Mouse (Mus musculus) embryonic stem cell, embryonic (primary cell): ENCODE data around the gene Bclaf1.

ENCODE experiments used
- CTCF ChIA-PET, 4 experiments: fragments of 300-600 bp in 2 of 4; fragments of 350-600 bp in 2 of 4; sonication (Branson Sonifier 250); formaldehyde crosslinking; loops; one replicate each; lab custom pipeline; 2022; ENCODE audit warnings: inconsistent platforms in 2 of 4; lab: Charles Lee
- POLR2A ChIA-PET, 4 experiments: fragments of 300-600 bp in 2 of 4; fragments of 350-600 bp in 2 of 4; sonication (Branson Sonifier 250); formaldehyde crosslinking; loops; one replicate each; lab custom pipeline; 2022; ENCODE audit warnings: antibody characterized with exemption in 4 of 4, inconsistent platforms in 1 of 4; lab: Charles Lee

Bclaf1 gene

DNA sequence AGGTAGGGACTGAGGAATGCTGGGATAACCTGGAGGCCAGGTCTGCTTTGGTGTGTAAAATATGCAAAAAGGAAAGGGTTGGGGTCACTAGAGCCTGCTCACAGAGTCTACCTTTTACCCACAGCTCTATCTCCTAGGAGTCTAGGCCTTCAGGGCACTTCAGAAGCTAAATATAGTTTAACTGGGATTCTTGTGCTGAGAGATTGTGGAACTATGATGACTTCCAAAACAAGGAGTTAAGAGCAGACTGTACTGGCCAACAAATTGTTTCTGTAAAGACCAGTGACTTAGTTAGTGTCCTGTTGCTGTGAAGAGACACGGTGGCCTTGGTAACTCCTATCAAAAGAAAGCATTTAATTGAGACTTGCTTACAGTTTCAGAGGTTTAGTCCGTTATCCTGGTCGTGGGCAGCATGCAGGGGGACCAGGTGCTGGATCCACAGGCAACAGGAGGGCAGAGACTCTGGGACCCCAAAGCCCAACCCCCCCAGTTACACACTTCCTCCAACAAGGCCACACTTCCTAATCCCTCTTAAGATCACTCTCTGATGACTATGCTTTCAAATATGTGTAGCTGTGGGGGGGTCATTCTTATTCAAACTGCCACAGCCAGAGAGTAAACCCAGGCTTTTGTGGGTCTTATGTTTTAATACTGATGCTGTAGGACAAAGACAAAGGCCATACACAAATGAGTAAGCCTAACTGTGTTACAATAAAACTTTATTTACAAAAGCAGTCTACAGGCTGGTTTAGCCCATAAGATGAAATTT, 13.9 kb upstream of the Bclaf1 start:
- ChIA-PET POLR2A (interaction anchor here in 3 of 4 experiments (0.6 to 4.7 kb wide), 5 partner anchors 8 to 72 kb away, joined by 3 to 39 read pairs (median 3); partner anchors contain the start of gene Bclaf1 (in 3 of the 3)), CTCF (interaction anchor here in 1 of 4 experiments (1.4 kb wide), 1 partner anchor 9 kb away, joined by 4 read pairs; no protein-coding TSS in a partner anchor)

DNA sequence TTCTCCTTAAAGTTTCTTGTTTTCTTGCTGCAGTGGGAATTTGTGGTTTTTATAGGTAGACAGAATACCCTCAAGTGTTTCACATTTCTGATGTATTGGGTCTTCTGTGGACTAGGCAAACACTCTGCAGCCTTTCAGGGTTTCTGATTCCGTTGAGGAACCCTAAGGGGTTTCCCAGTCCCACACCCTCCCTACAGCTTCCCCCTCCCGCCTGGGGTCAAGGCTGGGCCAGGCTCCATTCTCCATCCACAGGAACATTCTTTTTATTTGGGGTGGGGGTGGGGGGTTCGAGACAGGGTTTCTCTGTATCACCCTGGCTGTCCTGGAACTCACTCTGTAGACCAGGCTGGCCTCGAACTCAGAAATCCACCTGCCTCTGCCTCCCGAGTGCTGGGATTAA, 13.2 kb upstream of the Bclaf1 start:
- CTCF ChIA-PET: interaction anchor here in 1 of 4 experiments (1.4 kb wide), 1 partner anchor 9 kb away, joined by 4 read pairs; no protein-coding TSS in a partner anchor
- POLR2A ChIA-PET: interaction anchor here (0.6 to 4.7 kb wide), 6 partner anchors 9 to 72 kb away, joined by 3 to 39 read pairs (median 6); partner anchors contain the start of gene Bclaf1 (in 3 of the 4)

DNA sequence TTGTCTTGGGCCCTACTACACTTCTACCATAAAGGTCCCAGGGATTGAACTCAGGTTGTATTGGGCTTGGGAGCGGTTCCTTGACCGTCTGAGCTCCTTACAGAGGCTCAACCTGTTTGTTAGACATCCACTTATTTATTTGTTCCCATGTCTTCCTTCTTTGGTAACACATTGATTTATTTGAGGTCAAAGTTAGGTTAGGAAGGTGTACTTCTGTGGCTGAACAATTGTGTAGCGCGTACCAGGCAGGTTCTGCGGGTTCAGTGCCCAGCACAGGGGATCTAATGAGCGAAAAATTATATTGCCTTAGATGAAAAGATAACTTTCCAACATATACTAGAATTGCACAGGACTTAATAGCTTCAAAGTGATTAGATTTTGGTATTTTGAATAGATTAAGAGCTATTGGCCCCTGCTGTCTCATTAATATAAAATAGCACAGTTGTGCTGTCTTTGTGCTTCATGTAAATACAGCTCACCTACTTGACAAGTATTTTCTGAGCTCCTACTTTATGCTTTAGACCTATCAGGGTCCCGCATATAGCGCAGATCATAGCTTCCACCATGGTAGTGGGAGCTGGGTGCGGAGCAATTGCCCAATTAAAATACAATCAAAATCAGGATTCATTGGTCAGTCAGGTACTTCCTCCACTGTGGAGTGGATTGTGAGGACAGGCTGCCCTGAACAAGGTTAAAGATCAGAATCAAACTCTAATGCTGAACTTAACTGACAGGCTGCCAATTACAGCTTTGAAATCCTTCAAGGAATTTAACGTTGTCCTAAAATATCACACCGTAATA, 1.1 kb upstream of the Bclaf1 start:
- ChIA-PET POLR2A (interaction anchor here (0.7 to 18.8 kb wide), 43 partner anchors 10 to 719 kb away, joined by 3 to 290 read pairs (median 5); partner anchors contain the start of genes Map7 (in 2 of the 4), Mtfr2 (in 2 of the 4), Ahi1 (in 1 of the 4) and Ifngr1 (in 1 of the 4)), CTCF (interaction anchor here in 3 of 4 experiments (1.0 to 1.7 kb wide), 5 partner anchors 14 to 37 kb away, joined by 3 to 6 read pairs (median 3); partner anchors contain the start of gene Mtfr2 (in 1 of the 3))

DNA sequence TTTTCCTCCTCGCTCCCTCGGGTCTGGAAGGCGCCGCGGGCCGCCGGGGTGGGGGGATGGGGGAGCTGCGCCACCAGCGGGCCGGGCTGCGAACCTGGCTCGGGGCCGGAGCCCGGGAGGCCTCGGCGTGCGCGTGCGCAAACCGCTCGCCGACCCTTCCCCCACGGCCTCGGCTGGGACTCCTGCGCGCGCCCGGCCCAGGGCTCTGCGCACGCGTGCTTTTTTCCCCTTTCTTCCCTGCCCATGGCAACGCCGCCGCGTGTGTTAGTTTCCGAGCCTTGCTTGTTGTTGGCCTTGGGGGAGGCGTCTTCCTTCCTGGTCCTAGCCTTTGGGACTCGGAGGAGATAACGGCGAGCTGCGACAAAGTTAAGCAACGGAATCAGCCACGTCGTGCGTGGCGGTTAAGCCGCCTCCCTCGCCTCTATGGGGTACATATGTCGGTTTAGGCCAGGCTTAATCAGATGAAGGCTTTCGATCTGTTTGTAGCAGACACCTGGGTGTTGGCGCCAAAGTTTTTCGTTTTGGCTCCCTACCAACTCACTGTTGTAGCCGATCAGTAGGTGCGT, 550 bp downstream of the Bclaf1 start:
- ChIA-PET POLR2A (interaction anchor here (0.6 to 18.8 kb wide), 79 partner anchors 8 to 1666 kb away, joined by 3 to 290 read pairs (median 4); partner anchors contain the start of genes Ahi1 (in 2 of the 4), Map7 (in 2 of the 4), Mtfr2 (in 2 of the 4) and Ifngr1 (in 1 of the 4)), CTCF (interaction anchor here in 2 of 4 experiments (0.7 to 1.6 kb wide), 2 partner anchors 15 to 17 kb away, joined by 3 to 4 read pairs; no protein-coding TSS in a partner anchor)

DNA sequence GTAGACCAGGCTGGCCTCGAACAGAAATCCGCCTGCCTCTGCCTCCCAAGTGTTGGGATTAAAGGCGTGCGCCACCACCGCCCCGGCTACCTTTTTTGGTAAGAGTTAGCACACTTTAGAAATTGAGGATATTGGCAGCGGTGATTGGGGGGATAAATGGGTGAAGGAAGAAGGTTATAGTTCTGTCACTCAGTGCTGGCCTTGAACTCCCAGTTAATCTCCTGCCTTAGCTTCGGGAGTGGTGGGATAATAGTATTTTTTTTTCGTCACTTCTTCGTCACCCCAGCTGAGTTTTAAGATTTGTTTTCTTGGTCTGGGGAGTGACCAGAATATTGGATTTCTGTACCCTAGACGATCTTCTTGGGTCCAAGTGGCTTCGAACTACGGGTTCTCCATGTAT, 1.2 kb downstream of the Bclaf1 start:
- POLR2A ChIA-PET: interaction anchor here (0.7 to 18.8 kb wide), 41 partner anchors 9 to 778 kb away, joined by 3 to 290 read pairs (median 5); partner anchors contain the start of genes Ahi1 (in 2 of the 4), Mtfr2 (in 2 of the 4) and Map7 (in 1 of the 4)
- CTCF ChIA-PET: interaction anchor here in 1 of 4 experiments (3.1 kb wide), 1 partner anchor 23 kb away, joined by 9 read pairs; no protein-coding TSS in a partner anchor

DNA sequence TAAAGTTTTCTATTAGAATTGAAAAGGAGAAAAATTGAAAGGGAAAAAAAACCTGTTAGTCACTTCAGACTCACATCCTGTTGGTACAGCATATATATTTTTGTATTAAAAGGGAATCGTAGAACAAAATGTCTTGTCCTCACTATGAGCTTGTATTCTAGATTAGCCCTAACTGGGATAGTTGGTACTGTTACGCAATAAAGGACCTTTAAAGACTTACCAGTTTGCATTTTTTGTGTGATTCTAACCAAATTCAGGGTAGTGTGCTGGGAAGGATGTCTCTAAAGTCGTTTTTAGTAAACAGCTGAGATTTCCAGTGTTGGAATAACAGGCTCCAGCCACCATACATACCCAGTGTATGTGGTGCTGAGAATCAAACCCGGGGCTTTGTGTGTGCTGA, 1.7 kb downstream of the Bclaf1 start:
- ChIA-PET POLR2A (interaction anchor here (0.7 to 18.8 kb wide), 24 partner anchors 8 to 639 kb away, joined by 3 to 290 read pairs (median 6); partner anchors contain the start of genes Mtfr2 (in 3 of the 4) and Ahi1 (in 1 of the 4)), CTCF (interaction anchor here (0.6 to 3.1 kb wide), 4 partner anchors 24 to 410 kb away, joined by 3 to 9 read pairs (median 4); no protein-coding TSS in a partner anchor)

DNA sequence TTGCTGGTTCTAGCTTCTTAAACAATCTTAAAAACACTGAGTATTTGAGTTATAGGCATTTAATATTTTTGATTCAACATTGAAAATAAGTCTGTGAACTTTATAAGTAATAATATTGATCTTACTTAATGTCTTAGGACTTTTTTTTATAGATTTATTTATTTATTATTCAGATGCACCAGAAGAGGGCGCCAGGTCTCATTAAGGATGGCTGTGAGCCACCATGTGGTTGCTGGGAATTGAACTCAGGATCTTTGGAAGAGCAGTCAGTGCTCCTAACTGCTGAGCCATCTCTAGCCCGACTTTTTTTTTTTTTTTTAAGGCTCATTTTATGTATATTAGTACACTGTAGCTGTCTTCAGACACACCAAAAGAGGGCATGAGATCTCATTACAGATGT, 2.5 kb downstream of the Bclaf1 start:
- CTCF ChIA-PET: interaction anchor here (0.6 to 3.1 kb wide), 8 partner anchors 9 to 411 kb away, joined by 3 to 9 read pairs (median 5); partner anchors contain the start of gene Mtfr2 (in 1 of the 4)
- POLR2A ChIA-PET: interaction anchor here (0.6 to 18.8 kb wide), 21 partner anchors 7 to 1514 kb away, joined by 3 to 290 read pairs (median 4); partner anchors contain the start of genes Mtfr2 (in 3 of the 4) and Map7 (in 1 of the 4)

DNA sequence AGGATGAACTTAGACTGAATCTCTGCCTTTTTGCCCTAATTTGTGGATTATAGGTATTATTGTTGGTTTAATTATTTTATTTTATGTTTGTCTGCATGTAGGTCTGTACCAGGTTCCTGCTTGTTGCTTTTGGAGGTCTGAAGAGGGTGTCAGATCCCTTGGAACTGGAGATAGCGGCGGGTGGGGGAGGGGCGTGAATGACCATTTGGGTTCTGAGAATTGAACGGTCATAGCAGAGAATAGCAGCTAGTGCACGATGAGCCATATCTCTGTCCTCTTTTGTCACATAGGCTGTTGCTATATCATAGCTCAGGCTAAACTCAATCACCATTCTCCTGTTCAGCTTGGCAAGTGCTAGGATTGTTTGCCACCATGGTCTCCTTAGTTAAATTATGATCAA, 5.2 kb downstream of the Bclaf1 start:
- ChIA-PET POLR2A (interaction anchor here in 3 of 4 experiments (0.6 to 18.8 kb wide), 9 partner anchors 9 to 42 kb away, joined by 3 to 290 read pairs (median 4); partner anchors contain the start of gene Mtfr2 (in 2 of the 3)), CTCF (interaction anchor here in 1 of 4 experiments (0.5 kb wide), 1 partner anchor 9 kb away, joined by 3 read pairs; no protein-coding TSS in a partner anchor)

DNA sequence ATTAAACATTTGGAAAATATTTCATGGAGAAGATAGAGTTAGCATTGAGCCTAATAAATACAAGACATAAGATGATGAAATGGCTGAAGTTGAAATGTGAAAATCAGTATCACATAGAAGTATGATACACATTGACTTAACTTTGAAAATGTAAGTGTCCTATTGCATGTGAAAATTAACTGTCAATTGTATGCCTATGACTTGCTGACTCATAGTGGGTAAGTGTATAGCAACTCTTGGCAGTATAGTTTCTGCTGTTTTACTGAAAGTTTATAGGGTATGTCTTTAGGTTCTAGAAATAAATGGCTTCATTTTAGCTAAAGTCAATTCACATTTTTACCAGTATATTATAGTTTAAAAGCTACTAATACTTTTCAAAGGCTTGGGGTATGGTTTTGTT, 14.0 kb downstream of the Bclaf1 start:
- POLR2A ChIA-PET: interaction anchor here in 3 of 4 experiments (1.0 to 18.8 kb wide), 11 partner anchors 10 to 30 kb away, joined by 3 to 290 read pairs (median 5); partner anchors contain the start of genes Bclaf1 (in 3 of the 3) and Mtfr2 (in 2 of the 3)

DNA sequence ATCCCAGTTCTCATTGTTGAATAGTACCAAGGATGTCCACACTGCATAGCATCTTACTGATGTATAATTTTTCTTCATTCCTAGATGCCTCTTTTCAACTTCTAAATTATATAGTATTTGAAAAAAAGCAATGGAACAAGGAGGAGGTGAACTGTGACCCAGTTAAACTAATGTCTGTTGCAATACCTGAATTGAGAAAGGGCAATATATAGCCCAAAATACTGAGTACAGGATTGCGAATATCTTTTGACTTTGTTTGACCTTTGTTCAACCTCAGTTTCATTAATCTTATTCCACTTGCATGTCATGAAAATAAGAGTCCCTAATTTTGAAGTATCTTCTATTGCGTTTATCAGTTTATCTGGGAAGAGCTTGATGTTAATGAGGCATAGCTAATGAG, 19.0 kb downstream of the Bclaf1 start:
- ChIA-PET POLR2A (interaction anchor here in 2 of 4 experiments (0.6 to 15.3 kb wide), 6 partner anchors 10 to 18 kb away, joined by 3 to 290 read pairs (median 6); partner anchors contain the start of genes Mtfr2 (in 2 of the 2) and Bclaf1 (in 1 of the 2)), CTCF (no interaction called here)

More for the DNA sequence above, 14.0 kb downstream of the Bclaf1 start:
- CTCF ChIA-PET: interaction anchor here in 2 of 4 experiments (0.6 to 1.2 kb wide), 4 partner anchors 11 to 1667 kb away, joined by 3 read pairs; partner anchors contain the start of gene Bclaf1 (in 1 of the 2)

DNA sequence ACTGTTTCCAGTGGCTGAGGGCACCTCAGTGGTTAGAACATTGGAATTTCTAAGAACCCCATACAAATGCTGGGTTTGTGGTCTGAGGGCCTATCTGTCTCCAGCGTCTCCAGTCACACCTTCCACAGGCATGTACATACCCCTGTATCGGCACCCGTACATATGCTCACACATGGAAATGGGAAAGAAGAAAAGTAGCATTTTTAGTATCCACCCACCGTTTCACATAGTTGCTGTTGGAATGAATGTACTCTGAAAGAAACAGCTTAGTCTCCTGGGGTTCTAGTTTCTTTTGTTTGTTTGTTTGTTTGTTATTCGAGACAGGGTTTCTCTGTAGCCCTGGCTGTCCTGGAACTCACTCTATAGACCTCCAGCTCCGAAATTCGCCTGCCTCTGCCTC, 25.6 kb downstream of the Bclaf1 start:
- CTCF ChIA-PET: no interaction called here

DNA sequence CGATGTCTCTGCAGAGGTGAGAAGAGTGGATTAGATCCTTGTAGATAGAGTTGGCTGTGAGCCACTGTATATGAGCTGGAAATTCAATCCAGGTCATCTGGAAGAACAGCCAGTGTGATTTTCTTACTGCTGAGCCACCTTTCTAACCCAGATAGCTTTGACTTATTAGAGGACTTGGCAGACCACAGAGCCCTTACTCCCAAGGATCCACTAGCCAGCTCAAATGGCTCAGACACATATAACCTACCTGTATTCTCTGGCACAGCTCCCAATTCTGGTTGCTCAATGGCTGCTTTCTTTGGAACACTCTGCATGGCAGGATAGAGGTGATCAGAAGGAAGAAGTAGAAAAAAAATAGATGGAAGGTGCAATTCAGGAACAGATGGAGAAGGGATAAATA, 33.5 kb downstream of the Bclaf1 start:
- CTCF ChIA-PET: interaction anchor here in 1 of 4 experiments (0.9 kb wide), 1 partner anchor 16 kb away, joined by 3 read pairs; no protein-coding TSS in a partner anchor
- POLR2A ChIA-PET: interaction anchor here in 2 of 4 experiments (0.6 to 15.3 kb wide), 8 partner anchors 10 to 33 kb away, joined by 3 to 290 read pairs (median 3); partner anchors contain the start of gene Bclaf1 (in 2 of the 2)

More for the DNA sequence above, 25.6 kb downstream of the Bclaf1 start:
- POLR2A ChIA-PET: interaction anchor here in 2 of 4 experiments (0.6 to 15.3 kb wide), 4 partner anchors 10 to 22 kb away, joined by 3 to 290 read pairs (median 19); partner anchors contain the start of genes Mtfr2 (in 2 of the 2) and Bclaf1 (in 1 of the 2)

DNA sequence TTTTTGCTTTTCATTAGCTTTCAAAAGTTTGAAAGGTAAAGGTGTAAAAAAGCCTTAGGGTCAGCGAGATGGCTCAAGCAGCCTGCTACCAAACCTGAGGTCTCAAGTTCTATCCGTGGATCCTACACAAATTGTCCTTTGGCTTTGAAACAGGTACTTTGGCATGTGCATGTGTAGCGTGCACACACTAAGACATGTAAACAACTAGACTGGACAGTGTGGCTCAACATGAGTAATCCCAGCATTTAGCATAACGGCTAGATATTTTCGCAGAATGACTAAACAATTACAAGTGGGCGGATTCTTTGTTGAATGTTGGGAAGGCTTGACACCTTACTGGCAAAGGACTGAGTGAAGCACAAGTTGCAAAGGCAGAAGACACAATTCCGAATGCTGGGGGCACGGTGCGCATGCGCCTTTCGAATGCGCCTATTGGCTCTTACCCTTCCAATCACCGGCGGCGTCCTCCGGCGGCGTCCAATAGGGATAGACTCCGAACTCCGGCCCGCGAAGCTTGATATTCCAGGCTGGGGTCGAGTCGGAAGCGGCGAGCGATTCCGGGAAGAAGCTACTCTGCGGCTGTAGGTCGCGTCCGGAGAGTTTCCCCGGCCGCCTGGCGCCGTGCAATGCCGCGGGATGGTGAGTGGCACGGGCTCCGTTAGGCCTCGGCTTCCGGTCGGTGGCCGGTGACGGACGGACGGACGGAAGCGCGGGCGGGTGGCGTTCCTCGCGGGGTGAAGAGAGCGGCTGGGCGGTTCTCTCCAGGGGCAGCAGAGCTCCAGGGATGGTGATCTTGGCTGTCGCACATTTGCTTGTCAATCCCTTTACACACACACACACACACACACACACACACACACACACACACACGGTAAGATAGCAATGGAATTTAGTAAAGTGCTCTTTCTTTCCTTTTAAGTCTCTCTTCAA, 35.3 kb downstream of the Bclaf1 start, which contains the start of gene Mtfr2:
TSS of gene Mtfr2 (plus strand) at position 486 of the 930 bp plus-strand sequence.
- ChIA-PET CTCF (interaction anchor here in 3 of 4 experiments (0.7 to 1.5 kb wide), 9 partner anchors 14 to 619 kb away, joined by 3 to 4 read pairs (median 4); no protein-coding TSS in a partner anchor), POLR2A (interaction anchor here (0.5 to 4.0 kb wide), 55 partner anchors 7 to 1646 kb away, joined by 3 to 81 read pairs (median 4); partner anchors contain the start of genes Ahi1 (in 2 of the 4), Bclaf1 (in 2 of the 4), Map7 (in 2 of the 4) and Ifngr1 (in 1 of the 4))

DNA sequence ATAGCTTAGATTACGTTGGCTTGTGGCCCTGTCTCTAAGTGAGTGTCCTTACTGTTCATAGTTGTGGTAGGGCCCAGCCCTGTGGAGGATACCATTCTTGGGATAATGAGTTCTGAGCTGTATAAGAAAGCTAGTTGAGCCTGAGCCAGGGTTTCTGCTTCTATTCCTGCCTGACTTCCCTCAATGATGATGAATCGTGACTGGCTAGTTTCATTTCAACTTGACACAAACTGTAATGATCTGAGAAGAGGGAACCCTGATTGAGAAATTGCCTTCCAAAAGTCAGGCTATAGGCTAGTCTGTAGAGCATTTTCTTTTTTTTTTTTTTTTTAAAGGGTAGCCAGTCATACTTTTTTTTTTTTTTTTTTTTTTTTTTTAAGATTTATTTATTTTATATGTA, 36.6 kb downstream of the Bclaf1 start:
- CTCF ChIA-PET: interaction anchor here in 1 of 4 experiments (1.4 kb wide), 1 partner anchor 13 kb away, joined by 4 read pairs; no protein-coding TSS in a partner anchor
- POLR2A ChIA-PET: interaction anchor here in 3 of 4 experiments (0.6 to 4.0 kb wide), 28 partner anchors 8 to 603 kb away, joined by 3 to 81 read pairs (median 7); partner anchors contain the start of genes Bclaf1 (in 2 of the 3), Ahi1 (in 1 of the 3) and Map7 (in 1 of the 3)
